16 mouse cellular contexts compared by ENCODE assay signal in genomic region chr5:28611885-28612284, GRCm38 (mm10).
A peak's percentile ranks its signal among the peaks of the same experiment; 100 is the strongest.
DNase-seq lines count a peak whose midpoint lies in the region; ATAC-seq and TF ChIP-seq lines count a peak whose summit lies in the region.
"Had no signal": no experiment of that assay in that cellular context is flagged by ENCODE, and none has a peak within 500 bp of the region (broad histone marks: within the 10 kb centered on the region; RNA-seq: fewer than 3 reads in every experiment).

No protein-coding gene starts in this region.

- H3K4me3 ChIP-seq in hindbrain, postnatal 0 days (ENCODE audit: low read length) = no peak overlapping the region
- H3K4me3 ChIP-seq in hindbrain, embryonic 12.5 days = no peak overlapping the region
- H3K4me3 ChIP-seq: limb, embryonic 12.5 days; liver, embryonic 15.5 days had no signal

- no peak overlapping the region for H3K9ac ChIP-seq in hindbrain, postnatal 0 days (replicated peaks; ENCODE audit: low read length)
- H3K9ac ChIP-seq in hindbrain, embryonic 12.5 days = no peak overlapping the region
- H3K9ac ChIP-seq: limb, embryonic 12.5 days; liver, embryonic 15.5 days had no signal

- no peak overlapping the region for H3K4me2 ChIP-seq in hindbrain, postnatal 0 days (ENCODE audit: low read depth, low read length)
- no peak overlapping the region for H3K4me2 ChIP-seq in hindbrain, embryonic 12.5 days (replicated peaks)
- H3K4me2 ChIP-seq: limb, embryonic 12.5 days; liver, embryonic 15.5 days had no signal

- no peaks in the 10 kb centered on the region for H3K9me3 ChIP-seq in hindbrain, postnatal 0 days (ENCODE audit: low read length)
- H3K9me3 ChIP-seq in hindbrain, embryonic 12.5 days (replicated peaks) = no peaks in the 10 kb centered on the region
- H3K9me3 ChIP-seq: limb, embryonic 12.5 days; liver, embryonic 15.5 days had no signal

- H3K27ac ChIP-seq in hindbrain, postnatal 0 days = no peak overlapping the region
- H3K27ac ChIP-seq in hindbrain, embryonic 12.5 days = no peak overlapping the region
- H3K27ac ChIP-seq: limb, embryonic 12.5 days; liver, embryonic 15.5 days; stomach, postnatal 0 days had no signal

- no peaks in the 10 kb centered on the region for H3K27me3 ChIP-seq in hindbrain, postnatal 0 days (ENCODE audit: insufficient read depth, low read length)
- no peaks in the 10 kb centered on the region for H3K27me3 ChIP-seq in hindbrain, embryonic 12.5 days
- H3K27me3 ChIP-seq: limb, embryonic 12.5 days; liver, embryonic 15.5 days had no signal

- H3K4me1 ChIP-seq in hindbrain, postnatal 0 days (ENCODE audit: insufficient read depth, low read length) = no peaks in the 10 kb centered on the region
- H3K4me1 ChIP-seq in hindbrain, embryonic 12.5 days = no peaks in the 10 kb centered on the region
- H3K4me1 ChIP-seq: limb, embryonic 12.5 days; liver, embryonic 15.5 days had no signal

- 44% methylated on average over 3 of the region's 3 CpGs for WGBS in hindbrain, postnatal 0 days
- WGBS in hindbrain, embryonic 12.5 days = 83% methylated on average over 3 of the region's 3 CpGs

- no peak for TF ChIP-seq CTCF in hindbrain, postnatal 0 days (IDR thresholded peaks at IDR 0.05; ENCODE audit: low read depth)

- DNase-seq in hindbrain, postnatal 0 days (ENCODE audit: low spot score) = peak; percentile 69
- peak; percentile 11 for DNase-seq in right cerebral cortex, adult 18-20 months
- DNase-seq in right cerebral cortex, postnatal 14 days = no peak
- DNase-seq in cerebellum, adult 8-10 months = peak; percentile 41
- peak; percentile 5 for DNase-seq in telencephalon, adult 2 months (ENCODE audit: low read depth, low spot score)
- no peak for DNase-seq in urinary bladder, postnatal 10 days (ENCODE audit: low spot score)
- no peak for DNase-seq in neural tube, embryonic 10.5 days (ENCODE audit: extremely low spot score, low spot score)
- DNase-seq: adrenal gland, adult 8-10 months; kidney, adult 9 months; lung, postnatal 14 days; thymus, postnatal 25 days had no signal

- ATAC-seq in hindbrain, postnatal 0 days = peak; percentile 70
- ATAC-seq in hindbrain, embryonic 12.5 days (ENCODE audit: low FRiP score) = no peak
- ATAC-seq: CD4-positive, CD25-positive, alpha-beta regulatory T cell, adult 4 months had no signal

- no peaks in the 10 kb centered on the region for H3K36me3 ChIP-seq in hindbrain, postnatal 0 days (ENCODE audit: insufficient read depth, low read length)
- no peaks in the 10 kb centered on the region for H3K36me3 ChIP-seq in hindbrain, embryonic 12.5 days
- H3K36me3 ChIP-seq: limb, embryonic 12.5 days; liver, embryonic 15.5 days had no signal

Comparison
In these comparisons a context has a peak if more than half of its experiments do, and no peak if none do; other contexts are left out.
1. DNase-seq: peak in hindbrain, postnatal 0 days (single experiment), right cerebral cortex, adult 18-20 months (single experiment), cerebellum, adult 8-10 months (single experiment) and telencephalon, adult 2 months (single experiment); none in right cerebral cortex, postnatal 14 days (single experiment), urinary bladder, postnatal 10 days (single experiment) and neural tube, embryonic 10.5 days (single experiment).